9 mouse cellular contexts compared by ENCODE assay signal in genomic region chr16:45973959-45974686, GRCm38 (mm10). TPM values are rescaled to one million over a fixed set of nuclear protein-coding genes. Genes with fewer than 3 reads are reported as not detected.
A peak's percentile ranks its signal among the peaks of the same experiment; 100 is the strongest.
DNase-seq lines count a peak whose midpoint lies in the region; ATAC-seq and TF ChIP-seq lines count a peak whose summit lies in the region.
"Had no signal": no experiment of that assay in that cellular context is flagged by ENCODE, and none has a peak within 500 bp of the region (broad histone marks: within the 10 kb centered on the region; RNA-seq: fewer than 3 reads in every experiment).

No protein-coding gene starts in this region.

- H3K4me1 ChIP-seq in liver, embryonic 14.5 days (replicated peaks; ENCODE audit: control insufficient read depth in 2 of 2, insufficient read depth in 2 of 2, low read length in 1 of 2), result no peaks in the 10 kb centered on the region
- no peaks in the 10 kb centered on the region for H3K4me1 ChIP-seq in forebrain, embryonic 14.5 days (ENCODE audit: control insufficient read depth, insufficient read depth, low read length)
- H3K4me1 ChIP-seq: heart, embryonic 15.5 days had no signal

- H3K9ac ChIP-seq in liver, embryonic 14.5 days (replicated peaks), result no peak overlapping the region
- H3K9ac ChIP-seq in forebrain, embryonic 14.5 days (ENCODE audit: low read length), result no peak overlapping the region
- H3K9ac ChIP-seq: heart, embryonic 15.5 days had no signal

- 0 out of 2 replicates have a peak, but pooled peaks have one; percentile 21 for TF ChIP-seq CTCF in liver, embryonic 14.5 days (IDR thresholded peaks at IDR 0.05; ENCODE audit: low read depth)
- peak; percentile 23; the same call in 1 of the 2 replicates for TF ChIP-seq CTCF in brain, embryonic 14.5 days (IDR thresholded peaks at IDR 0.05; ENCODE audit: borderline replicate concordance, extremely low read depth, insufficient read depth, insufficient read length)

- H3K9me3 ChIP-seq in liver, embryonic 14.5 days (ENCODE audit: control insufficient read depth, low read length), result no peaks in the 10 kb centered on the region
- H3K9me3 ChIP-seq in forebrain, embryonic 14.5 days (replicated peaks; ENCODE audit: control insufficient read depth, low read length), result no peaks in the 10 kb centered on the region
- H3K9me3 ChIP-seq: heart, embryonic 15.5 days had no signal

- H3K27ac ChIP-seq in liver, embryonic 14.5 days, result no peak overlapping the region
- H3K27ac ChIP-seq in forebrain, embryonic 14.5 days (ENCODE audit: low read depth, low read length), result no peak overlapping the region
- H3K27ac ChIP-seq: heart, embryonic 15.5 days had no signal

- 48% methylated on average over 9 of the region's 9 CpGs for WGBS in liver, embryonic 14.5 days (ENCODE audit: insufficient replicate concordance)
- WGBS in forebrain, embryonic 14.5 days, result 51% methylated on average over 9 of the region's 9 CpGs

- no peak overlapping the region for H3K4me2 ChIP-seq in liver, embryonic 14.5 days (ENCODE audit: low read depth)
- H3K4me2 ChIP-seq in forebrain, embryonic 14.5 days (ENCODE audit: low read length), result no peak overlapping the region
- H3K4me2 ChIP-seq: heart, embryonic 15.5 days had no signal

- H3K4me3 ChIP-seq in liver, embryonic 14.5 days (ENCODE audit: insufficient read depth in 1 of 2, low read depth in 2 of 2, low read length in 2 of 2), result no peak overlapping the region
- H3K4me3 ChIP-seq in forebrain, embryonic 14.5 days (ENCODE audit: low read depth, low read length), result no peak overlapping the region
- H3K4me3 ChIP-seq: heart, embryonic 15.5 days had no signal

- no peaks in the 10 kb centered on the region for H3K36me3 ChIP-seq in liver, embryonic 14.5 days (replicated peaks; ENCODE audit: control insufficient read depth, insufficient read depth, low read depth)
- H3K36me3 ChIP-seq in forebrain, embryonic 14.5 days (ENCODE audit: control insufficient read depth, insufficient read depth, low read length), result peaks cover 3% of the 10 kb centered on the region; the same call in 1 of the 2 replicates
- H3K36me3 ChIP-seq: heart, embryonic 15.5 days had no signal

- no peak for TF ChIP-seq EP300 in liver, embryonic 14.5 days (IDR thresholded peaks at IDR 0.05; ENCODE audit: low read depth)

- no peak for DNase-seq in liver, embryonic 14.5 days (ENCODE audit: low read depth in 3 of 3, low spot score in 3 of 3)
- DNase-seq in liver, result no peak
- DNase-seq in brain, embryonic 14.5 days (ENCODE audit: low read depth), result peak; percentile 45
- DNase-seq in forebrain, embryonic 14.5 days (ENCODE audit: low spot score), result peak; percentile 21
- peak; percentile 69 for DNase-seq in retina, postnatal 1 day
- no peak for DNase-seq in spleen, adult 12 weeks (ENCODE audit: low spot score)
- no peak for DNase-seq in frontal cortex, postnatal 10 days (ENCODE audit: low spot score in 2 of 2)

- no peaks in the 10 kb centered on the region for H3K27me3 ChIP-seq in liver, embryonic 14.5 days (ENCODE audit: control insufficient read depth, insufficient read depth, low read length)
- H3K27me3 ChIP-seq in forebrain, embryonic 14.5 days (replicated peaks; ENCODE audit: control insufficient read depth, insufficient read depth, low read length), result no peaks in the 10 kb centered on the region
- H3K27me3 ChIP-seq: heart, embryonic 15.5 days had no signal

- no peak for TF ChIP-seq POLR2A in brain, embryonic 14.5 days (IDR thresholded peaks at IDR 0.05; ENCODE audit: borderline replicate concordance, extremely low read depth, insufficient read depth, insufficient read length, poor library complexity, severe bottlenecking)

- no peak for ATAC-seq in liver, embryonic 14.5 days (ENCODE audit: insufficient read depth)
- peak; percentile 57; the same call in 1 of the 2 replicates for ATAC-seq in forebrain, embryonic 14.5 days
- no peak for ATAC-seq in megakaryocyte-erythroid progenitor cell, adult 5-6 weeks (replicated peaks; ENCODE audit: low FRiP score, low TSS enrichment, poor library complexity, severe bottlenecking)

RNA-seq across cellular contexts. Expression of gene Phldb2, which starts 20.7 kb away (rescaled TPM):
- polyA plus RNA-seq in liver, embryonic 14.5 days (2012; rRNA removed), result 9.7 and 9.8 TPM in 2 replicates
- polyA plus RNA-seq in liver, embryonic 14.5 days (2014; fragmentation: Nextera tagmentation; extraction: Ambion mirVana), result 12.7 and 13.6 TPM in 2 replicates
- 7.4 and 10.6 TPM in 2 replicates for polyA plus RNA-seq in brain, embryonic 14.5 days (2012; rRNA removed)
- polyA plus RNA-seq in forebrain, embryonic 14.5 days (2014; fragmentation: Nextera tagmentation; extraction: Ambion mirVana), result 6.5 and 7.6 TPM in 2 replicates
- not detected in 2 replicates for total RNA-seq in megakaryocyte-erythroid progenitor cell, adult 5-6 weeks (2014; fragmentation: Nextera tagmentation)
- total RNA-seq in megakaryocyte-erythroid progenitor cell, adult 5-6 weeks (2017), result not detected in 2 replicates

RNA-seq across cellular contexts. Expression of gene Plcxd2, which starts 35.9 kb away (rescaled TPM):
- 1.6 and 1.9 TPM in 2 replicates for polyA plus RNA-seq in liver, embryonic 14.5 days (2012; rRNA removed)
- 1.6 and 2.3 TPM in 2 replicates for polyA plus RNA-seq in liver, embryonic 14.5 days (2014; fragmentation: Nextera tagmentation; extraction: Ambion mirVana)
- polyA plus RNA-seq in brain, embryonic 14.5 days (2012; rRNA removed), result 11.1 and 11.4 TPM in 2 replicates
- 10.3 and 10.6 TPM in 2 replicates for polyA plus RNA-seq in forebrain, embryonic 14.5 days (2014; fragmentation: Nextera tagmentation; extraction: Ambion mirVana)
- 0.57 TPM in 1 of 2 replicates, not detected in the other for total RNA-seq in megakaryocyte-erythroid progenitor cell, adult 5-6 weeks (2014; fragmentation: Nextera tagmentation)
- total RNA-seq in megakaryocyte-erythroid progenitor cell, adult 5-6 weeks (2017), result 0.75 and 1.8 TPM in 2 replicates

Comparison
In these comparisons a context has a peak if more than half of its experiments do, and no peak if none do; other contexts are left out.
1. DNase-seq: peak in brain, embryonic 14.5 days (single experiment), forebrain, embryonic 14.5 days (single experiment) and retina, postnatal 1 day (single experiment); none in liver, embryonic 14.5 days (0 of 3), liver (single experiment), spleen, adult 12 weeks (single experiment) and frontal cortex, postnatal 10 days (0 of 2).